Mouse (Mus musculus) embryonic facial prominence, embryonic 13.5 days (tissue): ENCODE data around the gene Ola1. TPM values are rescaled to one million over a fixed set of nuclear protein-coding genes. Genes with fewer than 3 reads are reported as not detected.

Experiments used
- ATAC-seq: fragments of 200-750 bp; cut with Nextera tagmentation; 2 replicates; pipeline ENCODE4 v1.8.0; 2017; ENCODE audit warnings: low read depth; ENCODE audit not compliant: insufficient number of reproducible peaks, insufficient read depth, low FRiP score, low TSS enrichment
- H3K27ac ChIP-seq: fragments of 300-500 bp; sonication (generic); 2 replicates; pipeline ENCODE4 v1.5.1; 2015; ENCODE audit warnings: moderate library complexity, mild to moderate bottlenecking, inconsistent platforms
- H3K27me3 ChIP-seq: fragments of 300-500 bp; sonication (generic); 2 replicates; pipeline ENCODE4 v1.6.1; 2015; ENCODE audit warnings: mild to moderate bottlenecking, inconsistent platforms
- H3K36me3 ChIP-seq: fragments of 300-500 bp; sonication (generic); 2 replicates; pipeline ENCODE4 v1.6.1; 2015; ENCODE audit warnings: mild to moderate bottlenecking, inconsistent platforms
- H3K4me1 ChIP-seq: fragments of 300-500 bp; sonication (generic); 2 replicates; pipeline ENCODE4 v1.6.1; 2015; ENCODE audit warnings: inconsistent platforms
- H3K4me2 ChIP-seq: fragments of 300-500 bp; sonication (generic); 2 replicates; pipeline ENCODE4 v1.6.1; 2015; ENCODE audit warnings: moderate library complexity, mild to moderate bottlenecking, inconsistent platforms
- H3K4me3 ChIP-seq: fragments of 300-500 bp; sonication (generic); 2 replicates; pipeline ENCODE4 v1.5.1; 2015; ENCODE audit warnings: mild to moderate bottlenecking, inconsistent platforms
- H3K9ac ChIP-seq: fragments of 300-500 bp; sonication (generic); 2 replicates; pipeline ENCODE4 v1.6.1; 2015; ENCODE audit warnings: mild to moderate bottlenecking, inconsistent platforms
- H3K9me3 ChIP-seq: fragments of 300-500 bp; sonication (generic); 2 replicates; pipeline ENCODE4 v1.6.1; 2016; ENCODE audit warnings: inconsistent platforms
- WGBS: fragments of 180-500 bp; shearing (Covaris S2); methylation state at CpG from one replicate; pipeline ENCODE4 v1.1.7; 2015; ENCODE audit warnings: mixed read lengths; 5-methylcytosine and 5-hydroxymethylcytosine counted together
- polyA plus RNA-seq: library from polyadenylated mRNA; unstranded; fragments of >200 nt; fragmentation: Nextera tagmentation; extraction: Ambion mirVana; gene quantifications from 2 replicates; pipeline ENCODE4 v1.2.1, GENCODE M21; 2015

Ola1 gene
- polyA plus RNA-seq, 1 experiment from 2014 or later = 118 TPM

DNA sequence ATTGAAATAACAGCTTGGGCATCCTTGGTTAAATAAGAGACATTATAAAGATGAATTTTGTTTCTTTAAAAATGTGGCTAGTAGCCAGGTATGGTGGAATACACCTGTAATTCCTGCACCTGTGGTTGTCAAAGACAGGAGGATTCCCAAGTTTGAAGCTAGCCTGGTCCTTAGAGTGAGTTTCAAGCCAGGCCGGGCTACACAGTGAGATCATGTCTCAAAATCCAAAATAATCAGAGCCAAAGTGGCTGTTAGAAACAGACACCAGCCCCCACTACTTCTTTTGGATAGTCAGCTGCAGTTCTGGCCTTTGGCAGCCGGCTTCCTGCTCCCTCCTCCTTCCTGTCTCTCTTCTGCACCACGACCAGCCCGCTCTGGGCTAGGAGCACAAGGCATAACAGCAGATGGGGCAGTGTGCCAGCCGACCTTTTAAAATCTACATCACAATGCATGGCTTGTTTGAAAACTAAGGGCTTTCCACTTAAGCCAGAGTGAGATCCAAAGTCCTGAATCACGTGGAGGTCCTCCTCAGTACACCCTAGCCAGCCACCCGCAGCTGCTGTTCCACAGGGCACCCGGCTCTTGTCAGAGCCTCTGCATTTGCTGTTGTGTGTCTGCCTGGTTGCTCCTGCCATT, 132.9 kb downstream of the Ola1 start:
- no peak overlapping the region; the same call in 1 of the 2 replicates for H3K9ac ChIP-seq
- H3K4me2 ChIP-seq = no peak overlapping the region
- H3K4me1 ChIP-seq = peaks cover 8% of the 10 kb centered on the region
- no peaks in the 10 kb centered on the region for H3K27me3 ChIP-seq
- no peak overlapping the region for H3K4me3 ChIP-seq
- ATAC-seq = no peak
- H3K36me3 ChIP-seq = no peaks in the 10 kb centered on the region
- no peaks in the 10 kb centered on the region for H3K9me3 ChIP-seq
- 16% methylated on average over 8 of the region's 8 CpGs for WGBS
- no peak overlapping the region for H3K27ac ChIP-seq

DNA sequence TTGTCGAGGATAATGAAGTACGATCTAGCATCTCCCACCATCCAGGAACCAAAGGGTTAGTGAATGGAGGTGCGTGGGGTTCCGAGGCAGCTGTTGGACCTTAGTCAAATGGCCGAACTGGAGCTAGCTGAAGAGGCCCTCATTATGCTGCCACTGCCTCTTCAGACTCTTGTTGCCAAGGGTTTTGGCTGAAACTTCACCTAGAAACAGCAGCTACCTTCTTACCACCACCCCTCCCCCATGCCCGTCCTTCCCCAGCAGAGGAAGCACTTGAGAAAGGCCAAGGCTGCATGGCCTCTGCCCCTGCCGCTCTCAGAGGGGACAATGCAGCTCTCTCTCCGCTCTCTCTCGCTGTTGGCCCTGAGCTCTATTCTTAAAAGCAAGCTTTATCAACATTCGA, 136.2 kb downstream of the Ola1 start:
- Histone ChIP-seq H3K9ac (no peak overlapping the region), H3K4me3 (no peak overlapping the region), H3K27me3 (no peaks in the 10 kb centered on the region), H3K36me3 (no peaks in the 10 kb centered on the region), H3K4me2 (no peak overlapping the region), H3K27ac (no peak overlapping the region), H3K9me3 (no peaks in the 10 kb centered on the region), H3K4me1 (peaks cover 8% of the 10 kb centered on the region)
- WGBS = 83% methylated on average over 10 of the region's 10 CpGs
- no peak for ATAC-seq

DNA sequence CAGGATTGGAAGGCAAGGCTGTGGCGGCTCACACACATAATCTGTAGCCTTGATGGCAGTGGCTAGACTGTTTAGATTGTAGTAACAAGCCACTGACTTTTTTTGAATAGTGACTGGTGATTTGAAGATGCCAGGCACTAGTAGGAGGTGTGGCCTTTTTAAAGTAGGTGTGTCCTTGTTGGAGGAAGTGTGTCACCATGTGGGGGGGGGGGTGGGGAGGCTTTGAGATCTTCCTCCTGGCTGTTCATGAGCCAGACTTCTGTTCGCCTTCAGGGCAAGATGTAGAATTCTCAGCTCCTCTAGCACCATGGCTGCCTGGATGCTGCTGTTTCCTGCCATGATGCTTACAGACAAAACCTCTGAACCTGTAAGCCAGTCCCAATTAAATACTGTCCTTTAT, 136.9 kb downstream of the Ola1 start:
- H3K4me1 ChIP-seq = peaks cover 8% of the 10 kb centered on the region

DNA sequence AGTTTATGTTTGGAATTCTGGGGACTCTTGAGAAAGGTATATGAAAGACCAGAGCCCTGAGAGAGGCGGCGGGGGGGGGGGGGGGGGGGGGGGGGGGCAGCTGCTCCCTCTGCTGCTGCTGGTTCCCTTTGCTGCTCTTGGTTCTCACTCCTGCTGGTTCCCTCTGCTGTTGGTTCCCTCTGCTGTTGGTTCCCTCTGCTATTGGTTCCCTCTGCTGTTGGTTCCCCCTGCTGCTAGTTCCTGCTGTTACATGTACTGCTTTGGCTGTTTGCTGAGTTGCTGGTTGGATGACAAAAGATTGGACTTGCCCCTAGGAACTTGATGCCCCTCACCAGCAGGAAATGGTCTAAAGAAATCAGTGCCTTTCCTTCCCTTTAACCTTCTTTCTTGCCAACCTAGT, 138.6 kb downstream of the Ola1 start:
- ATAC-seq = no peak
- Histone ChIP-seq H3K9ac (no peak overlapping the region), H3K27ac (no peak overlapping the region), H3K4me2 (no peak overlapping the region), H3K36me3 (no peaks in the 10 kb centered on the region), H3K27me3 (no peaks in the 10 kb centered on the region), H3K4me3 (no peak overlapping the region), H3K4me1 (peaks cover 3% of the 10 kb centered on the region; the same call in 1 of the 2 replicates), H3K9me3 (peaks cover 2% of the 10 kb centered on the region; the same call in 1 of the 2 replicates)
- 0% methylated on average over 2 of the region's 2 CpGs for WGBS

More for the DNA sequence above, 136.9 kb downstream of the Ola1 start:
- H3K27me3 ChIP-seq = no peaks in the 10 kb centered on the region
- 90% methylated on average over 2 of the region's 2 CpGs for WGBS
- no peak overlapping the region for H3K27ac ChIP-seq
- no peak overlapping the region for H3K4me2 ChIP-seq
- H3K9me3 ChIP-seq = no peaks in the 10 kb centered on the region
- H3K4me3 ChIP-seq = no peak overlapping the region
- no peak for ATAC-seq
- H3K9ac ChIP-seq = no peak overlapping the region
- no peaks in the 10 kb centered on the region for H3K36me3 ChIP-seq

DNA sequence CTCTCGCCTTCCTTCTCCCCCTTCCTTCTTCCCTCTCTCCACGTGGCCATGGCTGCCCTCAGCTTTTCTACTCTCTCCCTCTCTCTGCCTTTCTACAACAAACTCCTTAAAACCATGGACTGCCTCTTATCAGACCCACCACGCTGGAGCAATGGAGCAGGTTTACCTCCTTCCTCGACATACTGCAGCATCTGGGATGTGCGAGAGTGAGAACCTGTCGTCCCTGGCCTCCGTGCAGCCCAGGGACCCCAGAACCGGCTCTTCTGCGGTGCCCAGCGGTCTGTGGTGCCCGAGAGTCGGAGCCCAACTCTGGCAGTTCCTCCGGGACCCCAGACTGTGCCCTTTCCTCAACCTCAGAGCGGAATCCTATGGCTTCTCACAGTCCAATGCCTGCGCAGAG, 139.4 kb downstream of the Ola1 start:
- Histone ChIP-seq H3K36me3 (no peaks in the 10 kb centered on the region), H3K4me3 (no peak overlapping the region), H3K9ac (no peak overlapping the region), H3K27me3 (no peaks in the 10 kb centered on the region), H3K4me2 (no peak overlapping the region), H3K27ac (no peak overlapping the region), H3K4me1 (no peaks in the 10 kb centered on the region), H3K9me3 (peaks cover 2% of the 10 kb centered on the region; the same call in 1 of the 2 replicates)
- ATAC-seq = no peak
- 74% methylated on average over 15 of the region's 15 CpGs for WGBS

DNA sequence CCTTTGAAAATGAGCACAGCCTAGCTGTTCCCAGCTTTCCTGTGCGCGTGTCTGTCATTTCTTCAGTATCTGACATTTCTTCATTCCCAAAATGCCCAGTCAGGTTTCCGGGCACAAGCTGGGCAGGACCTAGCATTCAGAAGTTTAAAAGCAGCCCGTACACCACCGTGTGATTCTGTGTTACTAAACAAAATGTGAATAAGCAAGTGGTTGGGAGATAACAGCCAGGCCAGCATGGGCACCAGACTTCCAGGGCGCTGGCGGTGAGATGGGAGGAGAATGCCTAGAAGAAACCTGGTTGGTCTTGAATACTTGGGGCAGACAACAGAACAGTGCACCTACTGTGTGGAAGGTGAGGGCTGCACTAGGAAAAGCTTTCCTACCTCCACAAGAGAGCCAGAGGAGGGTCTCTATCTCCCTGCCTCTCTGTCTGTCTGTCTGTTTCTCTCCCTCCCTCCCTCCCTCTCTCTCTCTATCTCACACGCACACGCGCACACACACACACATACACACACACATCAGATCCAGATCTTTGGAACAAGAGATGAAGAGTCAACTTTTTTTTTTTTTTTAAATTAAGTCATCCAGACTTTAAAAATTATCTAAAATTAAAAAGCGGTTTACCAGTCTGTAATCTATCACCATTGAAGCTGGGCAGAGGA, 144.8 kb downstream of the Ola1 start:
- Histone ChIP-seq H3K4me2 (no peak overlapping the region), H3K4me1 (peaks cover 12% of the 10 kb centered on the region), H3K36me3 (no peaks in the 10 kb centered on the region), H3K9me3 (peaks cover 2% of the 10 kb centered on the region; the same call in 1 of the 2 replicates), H3K4me3 (no peak overlapping the region), H3K9ac (no peak overlapping the region), H3K27me3 (peaks cover 7% of the 10 kb centered on the region; the same call in 1 of the 2 replicates), H3K27ac (no peak overlapping the region)
- ATAC-seq = no peak
- WGBS = 91% methylated on average over 11 of the region's 11 CpGs

DNA sequence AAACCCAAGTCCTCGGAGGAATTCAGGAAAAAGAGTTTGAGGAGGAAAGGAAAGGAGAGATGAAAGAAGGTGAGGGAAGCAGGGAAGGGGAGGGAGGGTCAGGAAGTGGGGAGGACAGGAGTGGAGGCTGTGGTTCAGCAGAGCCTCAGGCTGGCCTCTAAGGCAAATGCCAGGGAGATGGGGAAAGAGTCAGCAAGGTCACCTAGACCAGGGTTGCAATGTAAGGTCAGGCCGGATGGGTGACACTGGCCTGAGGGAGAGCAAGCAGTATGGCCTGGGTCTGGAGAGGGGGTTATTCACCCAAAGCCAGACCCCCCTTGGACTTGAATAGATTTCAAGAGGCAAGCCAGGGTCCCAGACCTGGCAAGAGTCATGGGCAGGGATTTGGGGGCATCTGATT, 147.5 kb downstream of the Ola1 start:
- Histone ChIP-seq H3K4me3 (no peak overlapping the region), H3K27me3 (peaks cover 7% of the 10 kb centered on the region; the same call in 1 of the 2 replicates), H3K36me3 (no peaks in the 10 kb centered on the region), H3K9me3 (no peaks in the 10 kb centered on the region), H3K4me2 (no peak overlapping the region), H3K9ac (no peak overlapping the region), H3K27ac (no peak overlapping the region), H3K4me1 (peaks cover 24% of the 10 kb centered on the region)
- 65% methylated on average over 2 of the region's 2 CpGs for WGBS
- no peak for ATAC-seq

DNA sequence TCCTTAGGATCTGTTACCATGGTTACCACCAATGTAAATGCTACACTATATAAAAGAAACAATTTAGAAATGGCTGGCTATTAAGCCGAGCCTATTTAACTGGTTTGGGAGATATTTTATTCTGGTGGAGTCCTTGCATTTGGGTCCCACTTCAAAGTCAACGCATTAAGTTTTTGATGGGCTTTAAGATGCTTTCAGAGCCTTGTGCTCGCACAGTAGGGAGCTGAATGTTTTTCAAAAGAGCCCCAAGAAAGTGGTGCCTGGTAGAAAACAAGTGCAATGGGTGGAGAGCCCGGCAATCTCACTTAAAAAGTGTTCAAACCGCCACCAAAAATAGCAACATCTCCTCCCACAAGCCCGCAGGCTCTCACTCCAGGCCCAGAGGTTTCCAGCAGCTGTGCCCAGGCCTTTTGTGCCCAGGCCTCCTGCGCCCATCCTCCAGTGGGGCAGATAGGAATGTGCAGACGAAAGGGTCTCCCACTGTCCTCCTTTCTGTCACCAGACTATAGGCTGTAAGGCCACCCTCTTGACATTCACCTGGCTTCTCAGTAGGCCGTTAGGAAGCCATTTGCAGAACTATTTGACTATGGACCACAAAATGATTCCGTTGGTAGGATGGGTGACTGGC, 148.2 kb downstream of the Ola1 start:
- Histone ChIP-seq H3K4me2 (no peak overlapping the region), H3K27ac (no peak overlapping the region), H3K27me3 (peaks cover 7% of the 10 kb centered on the region; the same call in 1 of the 2 replicates), H3K36me3 (no peaks in the 10 kb centered on the region), H3K9ac (no peak overlapping the region), H3K4me3 (no peak overlapping the region), H3K4me1 (peaks cover 30% of the 10 kb centered on the region), H3K9me3 (no peaks in the 10 kb centered on the region)
- WGBS = 59% methylated on average over 10 of the region's 10 CpGs
- ATAC-seq = no peak

DNA sequence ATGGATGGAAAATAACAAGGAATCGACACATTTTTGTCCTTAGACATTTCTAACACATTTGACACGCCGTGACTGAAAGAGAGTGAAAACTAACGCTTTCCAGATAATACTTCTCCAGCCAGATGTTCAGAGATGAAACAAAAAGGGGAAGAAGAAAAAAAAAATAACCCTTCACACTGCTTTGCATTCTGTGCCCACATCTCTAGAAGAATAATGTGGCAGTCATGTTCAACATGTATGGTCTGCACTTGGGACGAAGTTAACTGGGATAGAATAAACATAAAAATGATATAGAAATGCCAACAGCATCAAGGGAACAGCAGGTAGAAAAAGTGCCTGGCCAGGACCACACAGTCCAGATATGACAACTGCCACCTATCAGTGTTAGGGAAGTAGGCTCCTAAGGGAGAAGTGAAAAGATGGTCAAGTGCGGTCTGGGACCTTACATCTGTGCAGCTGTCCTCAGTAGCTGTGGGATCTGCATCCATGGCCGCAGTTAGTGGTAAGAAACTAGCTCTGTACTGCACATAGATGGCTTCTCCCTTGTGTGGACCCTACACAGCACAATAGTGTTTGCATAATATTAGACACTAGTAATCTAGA, 149.4 kb downstream of the Ola1 start:
- WGBS = 79% methylated on average over 7 of the region's 7 CpGs
- no peak for ATAC-seq
- no peak overlapping the region for H3K27ac ChIP-seq
- peaks cover 31% of the 10 kb centered on the region for H3K4me1 ChIP-seq
- no peaks in the 10 kb centered on the region for H3K36me3 ChIP-seq
- peaks cover 7% of the 10 kb centered on the region; the same call in 1 of the 2 replicates for H3K27me3 ChIP-seq
- no peak overlapping the region for H3K9ac ChIP-seq
- H3K4me3 ChIP-seq = no peak overlapping the region
- H3K4me2 ChIP-seq = no peak overlapping the region
- H3K9me3 ChIP-seq = no peaks in the 10 kb centered on the region

DNA sequence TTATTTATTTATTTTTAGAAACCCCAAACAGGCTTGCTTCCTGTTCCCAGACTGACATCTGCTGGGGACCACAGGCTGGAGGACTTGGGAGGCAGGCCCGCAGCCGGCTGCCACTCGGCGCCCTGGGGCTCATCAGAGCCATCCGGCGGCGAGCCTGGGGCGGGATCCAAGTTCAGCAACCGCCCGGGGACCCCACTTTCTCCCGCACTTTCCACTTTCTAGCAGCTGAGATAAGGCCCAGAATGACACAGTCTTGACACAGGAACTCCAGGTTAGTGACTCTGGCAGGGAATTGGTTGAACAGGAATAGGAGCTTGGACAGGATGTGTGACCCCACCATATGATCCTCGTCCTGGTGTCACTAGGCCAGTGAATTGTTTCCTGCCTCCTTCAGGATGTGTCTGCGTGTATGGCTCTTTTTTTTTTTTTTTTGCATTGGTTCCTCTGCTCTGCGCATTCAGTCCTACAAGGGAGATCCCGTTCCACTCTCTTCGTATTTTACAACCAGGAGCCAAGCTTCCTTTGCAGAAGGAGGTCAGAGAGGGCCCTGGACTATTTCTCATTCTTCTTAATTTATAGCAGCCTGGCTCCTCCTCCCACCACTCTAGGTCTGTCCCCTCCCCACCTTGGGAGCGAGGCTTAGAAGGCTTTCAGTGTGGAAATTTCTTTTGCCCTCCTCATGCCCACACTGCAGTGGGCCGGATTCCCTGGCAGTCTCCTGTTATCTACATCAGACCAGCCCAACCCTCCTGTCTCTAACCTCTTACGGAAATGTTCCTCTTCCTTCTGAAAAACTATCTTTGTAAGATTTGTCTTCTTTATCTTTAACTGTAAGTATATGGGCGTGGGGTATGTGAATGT, 152.2 kb downstream of the Ola1 start:
- WGBS = 21% methylated on average over 20 of the region's 20 CpGs
- Histone ChIP-seq H3K27me3 (peaks cover 3% of the 10 kb centered on the region; the same call in 1 of the 2 replicates), H3K9ac (no peak overlapping the region), H3K36me3 (no peaks in the 10 kb centered on the region), H3K4me1 (peaks cover 22% of the 10 kb centered on the region), H3K27ac (peak overlapping the region; percentile 48; the same call in 1 of the 2 replicates), H3K4me2 (peak overlapping the region; percentile 45), H3K4me3 (no peak overlapping the region), H3K9me3 (no peaks in the 10 kb centered on the region)
- no peak for ATAC-seq
